Mouse (Mus musculus) ovary, postnatal 10 days (tissue): ENCODE results near the gene Rhcg.

Source experiments
- DNase-seq: peaks from one replicate; pipeline ENCODE4 v3.0.0; 2022; ENCODE audit warnings: low spot score

Gene Rhcg

GRCm38 (mm10) chr7:79548893-79549555, 68.4 kb downstream of the Rhcg start:
- DNase-seq = no peak

GRCm38 (mm10) chr7:79547092-79547491, 70.4 kb downstream of the Rhcg start:
- peak; percentile 35 for DNase-seq

GRCm38 (mm10) chr7:79545066-79545400, 72.4 kb downstream of the Rhcg start:
- no peak for DNase-seq

- no peak for DNase-seq
Measured at GRCm38 (mm10) chr7:79544281-79545065, 73.0 kb downstream of the Rhcg start.
